Mouse (Mus musculus) lung, postnatal 0 days (tissue): Measurements from ENCODE around the gene Dnaaf2.

Experiments used
- CTCF ChIP-seq: IDR thresholded peaks from 2 replicates; pipeline ENCODE4 v1.5.1; 2016; ENCODE audit warnings: antibody characterized with exemption, mild to moderate bottlenecking
- EP300 ChIP-seq: IDR thresholded peaks from 2 replicates; pipeline ENCODE4 v1.6.1; 2016; ENCODE audit warnings: antibody characterized with exemption, mild to moderate bottlenecking, control low read depth

DNA sequence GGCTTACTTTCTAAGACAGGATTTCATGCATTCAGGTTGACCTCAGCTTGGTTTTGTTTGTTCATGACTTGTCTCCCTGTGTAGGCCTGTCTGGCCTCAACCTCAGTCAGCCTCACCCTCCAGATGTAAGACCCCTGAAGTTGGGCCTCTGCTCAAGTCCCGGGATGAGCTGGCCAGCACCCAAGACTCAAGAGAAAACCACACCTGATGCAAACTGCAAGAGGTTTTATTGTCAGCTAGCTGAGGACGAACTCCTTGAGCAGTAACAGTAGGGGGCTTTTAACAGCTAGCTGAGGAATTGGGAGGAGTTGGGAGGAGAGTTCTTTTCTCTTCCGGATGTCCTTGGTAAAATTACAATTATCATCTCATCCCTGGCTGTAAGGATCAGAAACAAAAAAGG, 20.7 kb downstream of the Dnaaf2 start:
- TF ChIP-seq EP300 (no peak), CTCF (no peak)
